Mouse (Mus musculus) lung, embryonic 14.5 days (tissue): ENCODE measurements at regions not wholly inside any gene's neighbourhood (a gene's known extent, or its start where the extent isn't known, plus 50 kb on each side); places are given as distances from the start of the nearest gene placed in this dataset.

Experiments used
- ATAC-seq: fragments of 200-750 bp; cut with Nextera tagmentation; 2 replicates; pipeline ENCODE4 v1.8.0; 2017; ENCODE audit warnings: mild to moderate bottlenecking, moderate TSS enrichment, moderate library complexity; ENCODE audit not compliant: insufficient read depth
- DNase-seq: peaks from one replicate; pipeline ENCODE4 v3.0.0-alpha.2; 2015
- H3K27ac ChIP-seq: fragments of 300-500 bp; sonication (generic); 2 replicates; pipeline ENCODE4 v1.5.1; 2014; ENCODE audit warnings: low read depth, mild to moderate bottlenecking, moderate library complexity
- H3K27me3 ChIP-seq: fragments of 300-500 bp; sonication (generic); 2 replicates; pipeline ENCODE4 v1.6.1; 2014; ENCODE audit warnings: low read length, control low read depth; ENCODE audit not compliant: insufficient read depth
- H3K36me3 ChIP-seq: fragments of 300-500 bp; sonication (generic); 2 replicates; pipeline ENCODE4 v1.6.1; 2014; ENCODE audit warnings: control low read depth; ENCODE audit not compliant: insufficient read depth
- H3K4me1 ChIP-seq: fragments of 300-500 bp; sonication (generic); 2 replicates; pipeline ENCODE4 v1.6.1; 2014; ENCODE audit warnings: antibody characterized with exemption, control low read depth; ENCODE audit not compliant: insufficient read depth
- H3K4me2 ChIP-seq: fragments of 300-500 bp; sonication (generic); 2 replicates; pipeline ENCODE4 v1.6.1; 2014; ENCODE audit warnings: mild to moderate bottlenecking
- H3K4me3 ChIP-seq: fragments of 300-500 bp; sonication (generic); 2 replicates; pipeline ENCODE4 v1.5.1; 2014; ENCODE audit warnings: low read depth, low read length
- H3K9ac ChIP-seq: fragments of 300-500 bp; sonication (generic); 2 replicates; pipeline ENCODE4 v1.6.1; 2014
- H3K9me3 ChIP-seq: fragments of 300-500 bp; sonication (generic); 2 replicates; pipeline ENCODE4 v1.6.1; 2016; ENCODE audit warnings: low read depth, low read length, control low read depth
- CTCF ChIP-seq: IDR thresholded peaks from 2 replicates; pipeline ENCODE4 v1.5.1; 2016; ENCODE audit warnings: antibody characterized with exemption, low read depth
- WGBS: fragments of 180-500 bp; shearing (Covaris S2); extraction: QIAGEN DNeasy Blood & Tissue Kit; methylation state at CpG from one replicate; pipeline ENCODE4 v1.1.7; 2014; 5-methylcytosine and 5-hydroxymethylcytosine counted together

DNA sequence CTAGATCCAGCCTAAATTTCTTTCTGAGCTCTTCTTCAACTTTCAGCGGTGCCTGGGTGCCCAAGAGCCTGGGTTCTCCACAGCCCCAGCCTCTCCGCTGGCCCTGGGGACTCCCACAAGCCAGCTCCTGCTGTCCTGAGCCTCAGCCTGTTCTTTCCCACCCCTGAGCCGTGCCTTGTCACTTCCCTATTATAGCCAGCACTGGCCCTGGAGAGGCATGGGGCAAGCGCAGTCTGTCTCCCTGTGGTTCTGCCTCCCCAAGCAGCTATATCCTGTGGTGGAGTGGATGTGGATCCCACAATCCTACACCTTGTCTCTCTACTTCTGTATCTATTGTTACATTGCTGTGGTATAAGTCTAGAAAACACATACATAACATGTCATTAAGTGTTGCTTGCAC is 128.6 kb upstream of the Hgf start:
- H3K4me2 ChIP-seq, result no peak overlapping the region
- DNase-seq (no peak), ATAC-seq (no peak)
- no peak overlapping the region for H3K9ac ChIP-seq
- no peaks in the 10 kb centered on the region for H3K9me3 ChIP-seq
- 77% methylated on average over 4 of the region's 4 CpGs for WGBS
- no peak overlapping the region for H3K27ac ChIP-seq
- TF ChIP-seq CTCF, result no peak
- H3K36me3 ChIP-seq, result no peaks in the 10 kb centered on the region
- H3K4me1 ChIP-seq, result no peaks in the 10 kb centered on the region
- H3K27me3 ChIP-seq, result no peaks in the 10 kb centered on the region
- no peak overlapping the region for H3K4me3 ChIP-seq

- ATAC-seq (no peak), DNase-seq (no peak)
- Histone ChIP-seq H3K36me3 (no peaks in the 10 kb centered on the region), H3K9me3 (no peaks in the 10 kb centered on the region), H3K4me3 (no peak overlapping the region), H3K27me3 (no peaks in the 10 kb centered on the region), H3K4me2 (no peak overlapping the region), H3K9ac (no peak overlapping the region), H3K27ac (no peak overlapping the region), H3K4me1 (no peaks in the 10 kb centered on the region)
- WGBS, result 58% methylated on average over 8 of the region's 8 CpGs
- TF ChIP-seq CTCF, result no peak
Measured at GRCm38 (mm10) chr5:16425302-16425701, 128.0 kb upstream of the Hgf start.

- H3K27ac ChIP-seq, result no peak overlapping the region
- no peak for ATAC-seq
- H3K4me1 ChIP-seq, result no peaks in the 10 kb centered on the region
- no peaks in the 10 kb centered on the region for H3K36me3 ChIP-seq
- H3K9ac ChIP-seq, result no peak overlapping the region
- H3K4me2 ChIP-seq, result no peak overlapping the region
- TF ChIP-seq CTCF, result no peak
- no peak for DNase-seq
- WGBS, result 64% methylated on average over 2 of the region's 2 CpGs
- no peaks in the 10 kb centered on the region for H3K9me3 ChIP-seq
- no peak overlapping the region for H3K4me3 ChIP-seq
- H3K27me3 ChIP-seq, result no peaks in the 10 kb centered on the region
Measured at GRCm38 (mm10) chr5:16426306-16426705, 127.0 kb upstream of the Hgf start.

DNA sequence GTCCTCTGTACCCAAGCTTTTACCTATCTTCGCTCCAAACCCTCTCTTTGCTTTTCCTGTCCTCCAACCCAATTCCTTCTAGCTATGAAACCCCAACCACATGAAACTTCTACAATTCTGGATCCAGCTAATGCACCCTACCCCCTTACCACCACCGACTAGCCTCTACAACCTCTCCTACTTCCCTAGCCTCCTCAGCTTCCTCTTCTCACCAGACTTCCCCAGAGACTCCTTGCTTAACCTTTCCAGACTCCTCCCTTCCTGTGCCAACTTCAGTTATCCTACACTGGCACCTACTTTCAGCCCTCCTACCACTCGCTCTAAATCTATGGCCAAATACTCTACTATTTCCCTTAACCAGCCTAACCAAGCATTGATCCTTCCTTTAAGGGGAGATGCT is 118.7 kb upstream of the Hgf start:
- WGBS, result 91% methylated on average over 3 of the region's 3 CpGs
- TF ChIP-seq CTCF, result no peak
- Histone ChIP-seq H3K9ac (no peak overlapping the region), H3K4me2 (no peak overlapping the region), H3K4me1 (no peaks in the 10 kb centered on the region), H3K9me3 (no peaks in the 10 kb centered on the region), H3K4me3 (no peak overlapping the region), H3K27me3 (no peaks in the 10 kb centered on the region), H3K36me3 (no peaks in the 10 kb centered on the region), H3K27ac (no peak overlapping the region)
- DNase-seq, result no peak
- ATAC-seq, result no peak

- TF ChIP-seq CTCF, result no peak
- 79% methylated on average over 1 of the region's 1 CpGs for WGBS
- H3K27ac ChIP-seq, result no peak overlapping the region
- DNase-seq (no peak), ATAC-seq (no peak)
- H3K4me3 ChIP-seq, result no peak overlapping the region
- H3K27me3 ChIP-seq, result no peaks in the 10 kb centered on the region
- H3K4me2 ChIP-seq, result no peak overlapping the region
- no peaks in the 10 kb centered on the region for H3K4me1 ChIP-seq
- no peaks in the 10 kb centered on the region for H3K9me3 ChIP-seq
- no peak overlapping the region for H3K9ac ChIP-seq
- H3K36me3 ChIP-seq, result no peaks in the 10 kb centered on the region
Measured at GRCm38 (mm10) chr5:16445056-16445455, 108.2 kb upstream of the Hgf start.

DNA sequence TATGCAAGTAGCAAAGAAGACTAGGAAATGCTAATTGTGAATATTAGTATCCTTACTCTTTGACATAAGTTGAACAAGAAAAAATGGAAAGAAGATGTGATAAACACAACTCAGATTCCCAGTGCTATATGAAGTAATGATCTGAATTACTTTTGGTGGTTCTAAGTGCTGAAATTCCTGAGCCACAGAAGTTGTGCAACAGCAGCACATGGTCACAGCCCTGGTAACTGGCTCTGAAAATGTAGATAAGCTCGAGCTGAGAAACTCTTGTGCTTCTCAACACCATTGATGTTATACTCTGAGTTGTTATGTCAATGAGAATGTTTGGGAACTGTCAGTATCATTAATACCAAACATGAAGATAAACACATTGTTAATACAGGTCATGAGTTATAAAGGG is 106.3 kb upstream of the Hgf start:
- DNase-seq, result no peak
- no peak overlapping the region for H3K9ac ChIP-seq
- no peak for TF ChIP-seq CTCF
- no peaks in the 10 kb centered on the region for H3K9me3 ChIP-seq
- H3K36me3 ChIP-seq, result no peaks in the 10 kb centered on the region
- no peak overlapping the region for H3K4me3 ChIP-seq
- 43% methylated on average over 1 of the region's 1 CpGs for WGBS
- H3K4me1 ChIP-seq, result no peaks in the 10 kb centered on the region
- H3K27ac ChIP-seq, result no peak overlapping the region
- no peaks in the 10 kb centered on the region for H3K27me3 ChIP-seq
- no peak for ATAC-seq
- H3K4me2 ChIP-seq, result no peak overlapping the region

DNA sequence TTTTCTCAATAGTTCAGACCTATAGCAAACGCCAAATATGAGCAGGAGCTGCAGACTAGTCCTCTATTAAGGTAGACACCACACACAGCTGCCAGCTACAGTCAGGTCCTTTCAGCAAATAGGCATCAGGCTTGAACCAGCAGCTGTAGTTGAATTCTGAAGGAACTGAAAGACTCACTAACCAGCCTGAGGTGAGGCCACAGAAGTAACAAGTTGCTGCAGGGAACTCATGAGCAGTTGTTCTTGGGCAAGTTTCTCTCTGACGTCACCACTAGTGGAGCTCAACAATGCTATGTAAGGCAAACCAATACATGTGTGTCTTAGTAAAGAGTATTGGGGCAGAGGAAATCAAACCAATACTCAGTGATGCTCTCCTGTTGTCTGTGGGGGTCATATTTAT is 91.5 kb upstream of the Hgf start:
- DNase-seq (no peak), ATAC-seq (no peak)
- no peak overlapping the region for H3K9ac ChIP-seq
- 82% methylated on average over 2 of the region's 2 CpGs for WGBS
- H3K27ac ChIP-seq, result no peak overlapping the region
- no peaks in the 10 kb centered on the region for H3K4me1 ChIP-seq
- TF ChIP-seq CTCF, result no peak
- H3K27me3 ChIP-seq, result no peaks in the 10 kb centered on the region
- H3K9me3 ChIP-seq, result no peaks in the 10 kb centered on the region
- H3K4me2 ChIP-seq, result no peak overlapping the region
- no peak overlapping the region for H3K4me3 ChIP-seq
- no peaks in the 10 kb centered on the region for H3K36me3 ChIP-seq

DNA sequence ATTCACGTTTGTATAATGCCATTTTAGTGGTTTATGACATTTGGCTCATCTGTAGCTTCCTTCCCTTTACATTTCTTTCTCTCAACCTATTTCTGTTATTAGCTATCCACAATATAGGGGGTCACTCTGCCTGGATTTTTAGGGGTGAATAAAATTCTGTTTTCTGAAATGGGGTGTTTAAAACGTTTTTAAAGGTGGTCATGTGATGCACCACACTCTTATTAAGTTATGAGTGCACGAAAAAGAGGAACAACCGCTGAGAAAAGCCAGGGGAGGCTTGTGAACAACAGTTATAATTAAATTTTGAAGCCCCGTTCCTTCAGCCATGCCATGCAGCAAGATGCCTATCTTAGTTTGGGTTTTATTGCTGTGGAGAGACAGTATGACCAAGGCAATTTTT is 87.0 kb upstream of the Hgf start:
- TF ChIP-seq CTCF, result no peak
- Histone ChIP-seq H3K4me2 (no peak overlapping the region), H3K27me3 (no peaks in the 10 kb centered on the region), H3K27ac (no peak overlapping the region), H3K9ac (no peak overlapping the region), H3K36me3 (no peaks in the 10 kb centered on the region), H3K9me3 (no peaks in the 10 kb centered on the region), H3K4me3 (no peak overlapping the region), H3K4me1 (peaks cover 6% of the 10 kb centered on the region; the same call in 1 of the 2 replicates)
- ATAC-seq (no peak), DNase-seq (no peak)
- WGBS, result 71% methylated on average over 5 of the region's 5 CpGs
